Mouse (Mus musculus) MEL (cell line): ENCODE measurements around the gene March5.

Experiments
- CTCF ChIP-seq, 3 experiments: IDR thresholded peaks in 2 of 3; conservative IDR thresholded peaks in 1 of 3; 2 replicates each; pipeline ENCODE4 v1.5.1; 2011 to 2012; ENCODE audit warnings: low read length in 3 of 3, low read depth in 2 of 3, mild to moderate bottlenecking in 2 of 3, improper control_type of control experiment in 1 of 3, inconsistent platforms in 1 of 3, mixed read lengths in 1 of 3, moderate library complexity in 1 of 3; ENCODE audit not compliant: control insufficient read depth in 1 of 3, insufficient read depth in 1 of 3, poor library complexity in 1 of 3, severe bottlenecking in 1 of 3
- NELFE ChIP-seq: IDR thresholded peaks from 2 replicates; pipeline ENCODE4 v1.6.1; 2011; ENCODE audit warnings: low read depth, low read length, improper control_type of control experiment
- POLR2A ChIP-seq, 2 experiments: IDR thresholded peaks; 2 replicates each; pipeline ENCODE4 v1.6.1; 2011 to 2012; ENCODE audit warnings: low read length in 2 of 2, mild to moderate bottlenecking in 2 of 2, control low read depth in 1 of 2, improper control_type of control experiment in 1 of 2, low read depth in 1 of 2, moderate library complexity in 1 of 2; ENCODE audit not compliant: control insufficient read depth in 1 of 2, insufficient read depth in 1 of 2, poor library complexity in 1 of 2
- TAL1 ChIP-seq: IDR thresholded peaks from 2 replicates; pipeline ENCODE4 v1.6.1; 2012; ENCODE audit warnings: mild to moderate bottlenecking, inconsistent platforms, low read length, moderate library complexity, mixed read lengths
- UBTF ChIP-seq: IDR thresholded peaks from 2 replicates; pipeline ENCODE4 v1.6.1; 2012; ENCODE audit warnings: low read depth, mild to moderate bottlenecking, inconsistent platforms, low read length, improper control_type of control experiment, moderate library complexity, borderline replicate concordance; ENCODE audit not compliant: insufficient read depth

- TF ChIP-seq CTCF (IDR thresholded peaks at IDR 0.05 in 2 of 3, conservative IDR thresholded peaks at IDR 0.05 in 1 of 3; ENCODE audit: control insufficient read depth in 1 of 3, insufficient read depth in 1 of 3, low read depth in 2 of 3, low read length in 3 of 3, poor library complexity in 1 of 3, severe bottlenecking in 1 of 3) (no peak), POLR2A (IDR thresholded peaks at IDR 0.05; ENCODE audit: control insufficient read depth in 1 of 2, insufficient read depth in 1 of 2, low read depth in 1 of 2, low read length in 2 of 2, poor library complexity in 1 of 2) (no peak), UBTF (no peak), TAL1 (no peak), NELFE (no peak)
Measured at GRCm38 (mm10) chr19:37199889-37200288, 7.5 kb upstream of the March5 start.
